Mouse (Mus musculus): ENCODE results near the gene Olfr782. TPM values are rescaled to one million over a fixed set of nuclear protein-coding genes. Genes with fewer than 3 reads are reported as not detected.
"Not testable (repeated sequence)": the region's sequence is repeated elsewhere in the genome, so short reads cannot be mapped to it uniquely, and the experiment has no call there.

The Olfr782 gene
- polyA plus RNA-seq (2014; fragmentation: Nextera tagmentation; extraction: Ambion mirVana) = not detected in 2 replicates

- H3K36me3 ChIP-seq (ENCODE audit: control insufficient read depth, insufficient read depth, low read length) = no peaks in the 10 kb centered on the region
- no peak within 1 kb of the TSS for H3K4me3 ChIP-seq (ENCODE audit: low read depth, low read length)
- no peaks in the 10 kb centered on the region for H3K9me3 ChIP-seq (ENCODE audit: control insufficient read depth, low read length)
- no peak within 1 kb of the TSS for H3K9ac ChIP-seq (ENCODE audit: low read depth, low read length)
- no peaks in the 10 kb centered on the region for H3K4me1 ChIP-seq (ENCODE audit: control insufficient read depth, insufficient read depth, low read length)
- no peak within 1 kb of the TSS for H3K4me2 ChIP-seq (ENCODE audit: low read depth, low read length)
- H3K27ac ChIP-seq (replicated peaks; ENCODE audit: low read depth, low read length) = no peak within 1 kb of the TSS
- ATAC-seq (ENCODE audit: low read depth) (no peak), DNase-seq (ENCODE audit: low spot score) (no peak)
- 87% methylated on average over 3 of the region's 3 CpGs for WGBS
- H3K27me3 ChIP-seq (replicated peaks; ENCODE audit: control insufficient read depth, insufficient read depth, low read length) = no peaks in the 10 kb centered on the region
These were observed at the start of gene Olfr782 for GRCm38 (mm10) chr10:129348550-129348949. Gene Olfr782, plus strand, starts transcription at chr10:129348850.

GRCm38 (mm10) chr10:129312973-129313372, 35.7 kb upstream of the Olfr782 start:
- not testable (repeated sequence) for H3K4me3 ChIP-seq (ENCODE audit: low read depth, low read length); H3K4me1 ChIP-seq (ENCODE audit: control insufficient read depth, insufficient read depth, low read length); H3K9ac ChIP-seq (ENCODE audit: low read depth, low read length); ATAC-seq (ENCODE audit: low read depth); H3K36me3 ChIP-seq (ENCODE audit: control insufficient read depth, insufficient read depth, low read length); DNase-seq (ENCODE audit: low spot score); H3K27me3 ChIP-seq (replicated peaks; ENCODE audit: control insufficient read depth, insufficient read depth, low read length); H3K9me3 ChIP-seq (ENCODE audit: control insufficient read depth, low read length); H3K4me2 ChIP-seq (ENCODE audit: low read depth, low read length); H3K27ac ChIP-seq (replicated peaks; ENCODE audit: low read depth, low read length)
- WGBS = 52% methylated on average over 1 of the region's 1 CpGs

GRCm38 (mm10) chr10:129313521-129313920, 35.1 kb upstream of the Olfr782 start:
- H3K36me3 ChIP-seq (ENCODE audit: control insufficient read depth, insufficient read depth, low read length); H3K4me1 ChIP-seq (ENCODE audit: control insufficient read depth, insufficient read depth, low read length); H3K9me3 ChIP-seq (ENCODE audit: control insufficient read depth, low read length); H3K4me2 ChIP-seq (ENCODE audit: low read depth, low read length); H3K4me3 ChIP-seq (ENCODE audit: low read depth, low read length); H3K9ac ChIP-seq (ENCODE audit: low read depth, low read length); H3K27me3 ChIP-seq (replicated peaks; ENCODE audit: control insufficient read depth, insufficient read depth, low read length); ATAC-seq (ENCODE audit: low read depth); DNase-seq (ENCODE audit: low spot score); H3K27ac ChIP-seq (replicated peaks; ENCODE audit: low read depth, low read length): not testable (repeated sequence)
- no CpG with 5 or more reads among the region's 1 CpGs for WGBS

DNA sequence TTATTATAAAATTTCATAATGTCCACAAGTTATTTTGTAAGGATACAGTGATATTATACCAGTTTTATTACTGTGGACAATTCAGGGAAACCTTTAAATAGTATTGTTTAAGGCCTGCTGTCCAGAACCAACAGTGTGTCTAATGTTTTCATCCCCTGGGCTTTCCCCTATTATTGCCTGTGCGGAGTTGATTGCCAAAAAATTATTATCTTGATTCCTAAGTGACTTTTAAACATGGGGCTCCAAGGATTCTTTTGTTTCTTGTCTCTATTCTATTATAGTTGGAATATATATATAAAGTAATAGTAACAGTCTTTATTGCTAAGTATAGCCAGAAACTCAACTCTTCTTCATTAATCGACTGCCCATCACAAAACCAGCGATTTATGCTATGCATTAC, 30.8 kb upstream of the Olfr782 start, which contains the start of gene Olfr780:
Gene Olfr780, plus strand, starts transcription at position 301 of the 400 bp plus-strand sequence.
- H3K36me3 ChIP-seq (ENCODE audit: control insufficient read depth, insufficient read depth, low read length) = no peaks in the 10 kb centered on the region
- no peaks in the 10 kb centered on the region for H3K4me1 ChIP-seq (ENCODE audit: control insufficient read depth, insufficient read depth, low read length)
- H3K9me3 ChIP-seq (ENCODE audit: control insufficient read depth, low read length) = no peaks in the 10 kb centered on the region
- 75% methylated on average over 3 of the region's 3 CpGs for WGBS
- DNase-seq (ENCODE audit: low spot score) (no peak), ATAC-seq (ENCODE audit: low read depth) (no peak)
- no peaks in the 10 kb centered on the region for H3K27me3 ChIP-seq (replicated peaks; ENCODE audit: control insufficient read depth, insufficient read depth, low read length)
- no peak within 1 kb of the TSS for H3K9ac ChIP-seq (ENCODE audit: low read depth, low read length)
- no peak within 1 kb of the TSS for H3K27ac ChIP-seq (replicated peaks; ENCODE audit: low read depth, low read length)
- no peak within 1 kb of the TSS for H3K4me3 ChIP-seq (ENCODE audit: low read depth, low read length)
- no peak within 1 kb of the TSS for H3K4me2 ChIP-seq (ENCODE audit: low read depth, low read length)

DNA sequence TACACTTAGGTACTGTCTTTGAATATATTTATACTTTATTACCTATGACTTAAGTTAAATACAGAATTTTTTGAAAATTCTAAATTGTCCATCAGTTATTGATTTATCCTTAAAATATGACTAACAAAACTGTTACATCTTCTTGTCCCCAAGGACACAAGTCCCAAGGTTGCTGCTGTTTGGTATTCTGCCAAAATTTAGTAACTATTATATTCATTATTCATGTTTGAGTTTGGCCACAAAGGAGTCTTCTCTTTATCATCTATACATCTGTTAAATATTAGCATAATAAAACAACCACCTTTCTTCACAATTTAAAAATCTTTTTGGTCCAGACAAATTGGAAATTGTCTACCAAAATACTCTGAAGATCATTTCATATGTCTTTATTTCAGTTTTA, 20.1 kb upstream of the Olfr782 start, which contains the start of gene Olfr781:
Gene Olfr781, plus strand, starts transcription at position 301 of the 400 bp plus-strand sequence.
- no peaks in the 10 kb centered on the region for H3K4me1 ChIP-seq (ENCODE audit: control insufficient read depth, insufficient read depth, low read length)
- no peaks in the 10 kb centered on the region for H3K27me3 ChIP-seq (replicated peaks; ENCODE audit: control insufficient read depth, insufficient read depth, low read length)
- no peak within 1 kb of the TSS for H3K27ac ChIP-seq (replicated peaks; ENCODE audit: low read depth, low read length)
- no peak within 1 kb of the TSS for H3K4me2 ChIP-seq (ENCODE audit: low read depth, low read length)
- no peak for DNase-seq (ENCODE audit: low spot score)
- H3K9ac ChIP-seq (ENCODE audit: low read depth, low read length) = no peak within 1 kb of the TSS
- H3K36me3 ChIP-seq (ENCODE audit: control insufficient read depth, insufficient read depth, low read length) = no peaks in the 10 kb centered on the region
- no peaks in the 10 kb centered on the region for H3K9me3 ChIP-seq (ENCODE audit: control insufficient read depth, low read length)
- H3K4me3 ChIP-seq (ENCODE audit: low read depth, low read length) = no peak within 1 kb of the TSS
- ATAC-seq (ENCODE audit: low read depth) = no peak

DNA sequence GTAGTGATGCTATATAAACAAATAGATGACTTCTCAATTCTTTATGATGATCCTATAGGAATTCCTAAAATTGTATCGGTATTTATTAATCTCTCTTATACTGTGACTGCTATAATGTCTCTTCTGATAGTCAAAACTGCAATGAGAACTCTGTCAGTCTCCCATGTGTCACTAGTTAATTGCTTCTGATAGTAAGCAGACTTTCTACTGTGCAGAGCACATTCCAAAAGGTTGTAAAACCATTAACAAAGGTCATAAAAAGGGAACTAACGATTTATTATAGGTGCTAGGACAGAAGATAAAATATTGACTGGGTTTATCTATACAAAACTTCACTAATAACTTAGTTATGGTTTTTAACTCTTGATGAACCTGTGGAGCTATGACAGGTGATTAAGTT, 3.8 kb downstream of the Olfr782 start:
- H3K9me3 ChIP-seq (ENCODE audit: control insufficient read depth, low read length); H3K9ac ChIP-seq (ENCODE audit: low read depth, low read length); H3K27me3 ChIP-seq (replicated peaks; ENCODE audit: control insufficient read depth, insufficient read depth, low read length); ATAC-seq (ENCODE audit: low read depth); H3K4me1 ChIP-seq (ENCODE audit: control insufficient read depth, insufficient read depth, low read length); H3K4me2 ChIP-seq (ENCODE audit: low read depth, low read length); H3K4me3 ChIP-seq (ENCODE audit: low read depth, low read length); DNase-seq (ENCODE audit: low spot score); H3K36me3 ChIP-seq (ENCODE audit: control insufficient read depth, insufficient read depth, low read length); H3K27ac ChIP-seq (replicated peaks; ENCODE audit: low read depth, low read length): not testable (repeated sequence)
- WGBS = 61% methylated on average over 2 of the region's 2 CpGs

GRCm38 (mm10) chr10:129356496-129356895, 7.8 kb downstream of the Olfr782 start:
- H3K36me3 ChIP-seq (ENCODE audit: control insufficient read depth, insufficient read depth, low read length); H3K4me2 ChIP-seq (ENCODE audit: low read depth, low read length); H3K9ac ChIP-seq (ENCODE audit: low read depth, low read length); DNase-seq (ENCODE audit: low spot score); H3K4me3 ChIP-seq (ENCODE audit: low read depth, low read length); H3K27ac ChIP-seq (replicated peaks; ENCODE audit: low read depth, low read length); H3K27me3 ChIP-seq (replicated peaks; ENCODE audit: control insufficient read depth, insufficient read depth, low read length); H3K9me3 ChIP-seq (ENCODE audit: control insufficient read depth, low read length); H3K4me1 ChIP-seq (ENCODE audit: control insufficient read depth, insufficient read depth, low read length); ATAC-seq (ENCODE audit: low read depth): not testable (repeated sequence)
- WGBS = 87% methylated on average over 4 of the region's 4 CpGs

GRCm38 (mm10) chr10:129357307-129357706, 8.7 kb downstream of the Olfr782 start:
- H3K4me3 ChIP-seq (ENCODE audit: low read depth, low read length) = no peak overlapping the region
- no peak overlapping the region for H3K9ac ChIP-seq (ENCODE audit: low read depth, low read length)
- no peak; the same call in 1 of the 2 replicates for ATAC-seq (ENCODE audit: low read depth)
- H3K4me2 ChIP-seq (ENCODE audit: low read depth, low read length) = no peak overlapping the region
- H3K27me3 ChIP-seq (replicated peaks; ENCODE audit: control insufficient read depth, insufficient read depth, low read length) = no peaks in the 10 kb centered on the region
- no peaks in the 10 kb centered on the region for H3K4me1 ChIP-seq (ENCODE audit: control insufficient read depth, insufficient read depth, low read length)
- H3K36me3 ChIP-seq (ENCODE audit: control insufficient read depth, insufficient read depth, low read length) = no peaks in the 10 kb centered on the region
- 0 out of 2 replicates have a peak, but pooled peaks cover 4% of the 10 kb centered on the region for H3K9me3 ChIP-seq (ENCODE audit: control insufficient read depth, low read length)
- 67% methylated on average over 5 of the region's 5 CpGs for WGBS
- H3K27ac ChIP-seq (replicated peaks; ENCODE audit: low read depth, low read length) = no peak overlapping the region
- peak; percentile 17 for DNase-seq (ENCODE audit: low spot score)

DNA sequence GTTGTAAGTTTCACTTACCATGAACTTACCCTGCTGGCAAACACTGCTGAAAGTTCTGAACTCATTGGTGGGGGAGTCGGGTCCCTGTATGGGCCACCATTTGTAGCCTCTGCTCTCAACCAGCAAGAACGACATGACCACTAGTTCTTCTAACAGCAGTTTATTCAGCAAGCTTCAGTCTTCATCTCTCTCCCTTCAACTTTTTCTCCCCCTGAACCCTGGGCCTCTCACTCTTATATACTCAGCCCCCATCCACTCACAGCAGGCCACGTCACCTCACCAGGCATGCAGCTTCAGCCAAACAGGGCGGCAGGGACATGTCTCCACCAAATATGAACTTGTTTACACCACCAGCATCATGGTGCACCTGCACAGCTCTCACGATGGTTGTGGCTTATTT, 25.4 kb downstream of the Olfr782 start:
- not testable (repeated sequence) for ATAC-seq (ENCODE audit: low read depth); H3K36me3 ChIP-seq (ENCODE audit: control insufficient read depth, insufficient read depth, low read length); H3K27ac ChIP-seq (replicated peaks; ENCODE audit: low read depth, low read length); H3K9me3 ChIP-seq (ENCODE audit: control insufficient read depth, low read length); H3K9ac ChIP-seq (ENCODE audit: low read depth, low read length); H3K4me3 ChIP-seq (ENCODE audit: low read depth, low read length); H3K4me2 ChIP-seq (ENCODE audit: low read depth, low read length); H3K27me3 ChIP-seq (replicated peaks; ENCODE audit: control insufficient read depth, insufficient read depth, low read length); DNase-seq (ENCODE audit: low spot score); H3K4me1 ChIP-seq (ENCODE audit: control insufficient read depth, insufficient read depth, low read length)
- WGBS = 93% methylated on average over 5 of the region's 5 CpGs

Data from embryonic facial prominence, embryonic 14.5 days (tissue).